Mouse (Mus musculus): Measurements from ENCODE around the gene Ank2. TPM values are rescaled to one million over a fixed set of nuclear protein-coding genes. Genes with fewer than 3 reads are reported as not detected.
A peak's percentile ranks its signal among the peaks of the same experiment; 100 is the strongest.
"Not testable (repeated sequence)": the region's sequence is repeated elsewhere in the genome, so short reads cannot be mapped to it uniquely, and the experiment has no call there.

Ank2 gene
- polyA plus RNA-seq, 1 experiment from 2014 or later = 118 TPM

GRCm38 (mm10) chr3:127498197-127498741 lies 881 bp downstream of the Ank2 start:
- ATAC-seq (ENCODE audit: low FRiP score) (peak; percentile 81), DNase-seq (ENCODE audit: low spot score) (peak; percentile 54)
- Histone ChIP-seq H3K4me1 (replicated peaks; ENCODE audit: control insufficient read depth, insufficient read depth, low read length) (no peaks in the 10 kb centered on the region; the same call in 1 of the 2 replicates), H3K27me3 (ENCODE audit: control insufficient read depth, insufficient read depth, low read length) (peaks cover 10% of the 10 kb centered on the region; the same call in 1 of the 2 replicates), H3K9me3 (ENCODE audit: control insufficient read depth, low read length) (no peaks in the 10 kb centered on the region), H3K9ac (ENCODE audit: low read depth, low read length) (peak overlapping the region; percentile 88), H3K4me3 (ENCODE audit: low read depth, low read length) (peak overlapping the region; percentile 65), H3K27ac (ENCODE audit: low read depth, low read length) (no peak overlapping the region), H3K4me2 (replicated peaks; ENCODE audit: low read depth, low read length) (peak overlapping the region; percentile 100), H3K36me3 (ENCODE audit: control insufficient read depth, insufficient read depth, low read length) (no peaks in the 10 kb centered on the region)
- WGBS = 3% methylated on average over 19 of the region's 23 CpGs

- ATAC-seq (ENCODE audit: low FRiP score) (no peak), DNase-seq (ENCODE audit: low spot score) (no peak)
- 89% methylated on average over 3 of the region's 3 CpGs for WGBS
- H3K27ac ChIP-seq (ENCODE audit: low read depth, low read length) = no peak overlapping the region
- H3K4me1 ChIP-seq (replicated peaks; ENCODE audit: control insufficient read depth, insufficient read depth, low read length) = no peaks in the 10 kb centered on the region
- no peaks in the 10 kb centered on the region for H3K9me3 ChIP-seq (ENCODE audit: control insufficient read depth, low read length)
- no peak overlapping the region for H3K9ac ChIP-seq (ENCODE audit: low read depth, low read length)
- no peaks in the 10 kb centered on the region for H3K27me3 ChIP-seq (ENCODE audit: control insufficient read depth, insufficient read depth, low read length)
- no peak overlapping the region for H3K4me2 ChIP-seq (replicated peaks; ENCODE audit: low read depth, low read length)
- H3K36me3 ChIP-seq (ENCODE audit: control insufficient read depth, insufficient read depth, low read length) = no peaks in the 10 kb centered on the region
- no peak overlapping the region for H3K4me3 ChIP-seq (ENCODE audit: low read depth, low read length)
Measured at GRCm38 (mm10) chr3:127492663-127493062, 6.5 kb downstream of the Ank2 start.

GRCm38 (mm10) chr3:127487302-127487701 lies 11.8 kb downstream of the Ank2 start:
- DNase-seq (ENCODE audit: low spot score) = no peak
- Histone ChIP-seq H3K4me3 (ENCODE audit: low read depth, low read length) (no peak overlapping the region), H3K9ac (ENCODE audit: low read depth, low read length) (no peak overlapping the region), H3K27ac (ENCODE audit: low read depth, low read length) (no peak overlapping the region), H3K36me3 (ENCODE audit: control insufficient read depth, insufficient read depth, low read length) (no peaks in the 10 kb centered on the region), H3K9me3 (ENCODE audit: control insufficient read depth, low read length) (no peaks in the 10 kb centered on the region), H3K27me3 (ENCODE audit: control insufficient read depth, insufficient read depth, low read length) (no peaks in the 10 kb centered on the region), H3K4me2 (replicated peaks; ENCODE audit: low read depth, low read length) (no peak overlapping the region), H3K4me1 (replicated peaks; ENCODE audit: control insufficient read depth, insufficient read depth, low read length) (no peaks in the 10 kb centered on the region)
- 80% methylated on average over 7 of the region's 7 CpGs for WGBS
- ATAC-seq (ENCODE audit: low FRiP score) = no peak

- no peaks in the 10 kb centered on the region for H3K9me3 ChIP-seq (ENCODE audit: control insufficient read depth, low read length)
- 71% methylated on average over 10 of the region's 10 CpGs for WGBS
Measured at GRCm38 (mm10) chr3:127485174-127485573, 14.0 kb downstream of the Ank2 start.

GRCm38 (mm10) chr3:127481658-127482057 lies 17.5 kb downstream of the Ank2 start:
- ATAC-seq (ENCODE audit: low FRiP score) (no peak), DNase-seq (ENCODE audit: low spot score) (no peak)

More at GRCm38 (mm10) chr3:127485174-127485573, 14.0 kb downstream of the Ank2 start:
- Histone ChIP-seq H3K36me3 (ENCODE audit: control insufficient read depth, insufficient read depth, low read length) (no peaks in the 10 kb centered on the region), H3K9ac (ENCODE audit: low read depth, low read length) (no peak overlapping the region), H3K27me3 (ENCODE audit: control insufficient read depth, insufficient read depth, low read length) (no peaks in the 10 kb centered on the region), H3K4me1 (replicated peaks; ENCODE audit: control insufficient read depth, insufficient read depth, low read length) (no peaks in the 10 kb centered on the region), H3K4me3 (ENCODE audit: low read depth, low read length) (no peak overlapping the region), H3K27ac (ENCODE audit: low read depth, low read length) (no peak overlapping the region), H3K4me2 (replicated peaks; ENCODE audit: low read depth, low read length) (no peak overlapping the region)
- ATAC-seq (ENCODE audit: low FRiP score) = no peak
- DNase-seq (ENCODE audit: low spot score) = no peak

GRCm38 (mm10) chr3:127480369-127480768 lies 18.8 kb downstream of the Ank2 start:
- not testable (repeated sequence) for H3K36me3 ChIP-seq (ENCODE audit: control insufficient read depth, insufficient read depth, low read length); DNase-seq (ENCODE audit: low spot score); ATAC-seq (ENCODE audit: low FRiP score); H3K4me2 ChIP-seq (replicated peaks; ENCODE audit: low read depth, low read length); H3K4me1 ChIP-seq (replicated peaks; ENCODE audit: control insufficient read depth, insufficient read depth, low read length); H3K27ac ChIP-seq (ENCODE audit: low read depth, low read length); H3K9ac ChIP-seq (ENCODE audit: low read depth, low read length); H3K27me3 ChIP-seq (ENCODE audit: control insufficient read depth, insufficient read depth, low read length); H3K9me3 ChIP-seq (ENCODE audit: control insufficient read depth, low read length); H3K4me3 ChIP-seq (ENCODE audit: low read depth, low read length)
- WGBS = 88% methylated on average over 5 of the region's 5 CpGs

More at GRCm38 (mm10) chr3:127481658-127482057, 17.5 kb downstream of the Ank2 start:
- Histone ChIP-seq H3K9ac (ENCODE audit: low read depth, low read length) (no peak overlapping the region), H3K27me3 (ENCODE audit: control insufficient read depth, insufficient read depth, low read length) (no peaks in the 10 kb centered on the region), H3K4me3 (ENCODE audit: low read depth, low read length) (no peak overlapping the region), H3K4me1 (replicated peaks; ENCODE audit: control insufficient read depth, insufficient read depth, low read length) (no peaks in the 10 kb centered on the region), H3K9me3 (ENCODE audit: control insufficient read depth, low read length) (no peaks in the 10 kb centered on the region), H3K4me2 (replicated peaks; ENCODE audit: low read depth, low read length) (no peak overlapping the region), H3K36me3 (ENCODE audit: control insufficient read depth, insufficient read depth, low read length) (no peaks in the 10 kb centered on the region), H3K27ac (ENCODE audit: low read depth, low read length) (no peak overlapping the region)
- 69% methylated on average over 6 of the region's 6 CpGs for WGBS

GRCm38 (mm10) chr3:127474115-127474514 lies 25.0 kb downstream of the Ank2 start:
- 80% methylated on average over 6 of the region's 6 CpGs for WGBS
- Histone ChIP-seq H3K9me3 (ENCODE audit: control insufficient read depth, low read length) (no peaks in the 10 kb centered on the region), H3K4me2 (replicated peaks; ENCODE audit: low read depth, low read length) (no peak overlapping the region), H3K4me3 (ENCODE audit: low read depth, low read length) (no peak overlapping the region), H3K4me1 (replicated peaks; ENCODE audit: control insufficient read depth, insufficient read depth, low read length) (no peaks in the 10 kb centered on the region), H3K27ac (ENCODE audit: low read depth, low read length) (no peak overlapping the region), H3K9ac (ENCODE audit: low read depth, low read length) (no peak overlapping the region), H3K27me3 (ENCODE audit: control insufficient read depth, insufficient read depth, low read length) (no peaks in the 10 kb centered on the region), H3K36me3 (ENCODE audit: control insufficient read depth, insufficient read depth, low read length) (no peaks in the 10 kb centered on the region)
- DNase-seq (ENCODE audit: low spot score) (no peak), ATAC-seq (ENCODE audit: low FRiP score) (no peak)

- no peaks in the 10 kb centered on the region for H3K4me1 ChIP-seq (replicated peaks; ENCODE audit: control insufficient read depth, insufficient read depth, low read length)
- ATAC-seq (ENCODE audit: low FRiP score) = no peak
Measured at GRCm38 (mm10) chr3:127469164-127469752, 29.9 kb downstream of the Ank2 start.

GRCm38 (mm10) chr3:127468569-127468968 lies 30.6 kb downstream of the Ank2 start:
- no peaks in the 10 kb centered on the region for H3K36me3 ChIP-seq (ENCODE audit: control insufficient read depth, insufficient read depth, low read length)
- H3K4me2 ChIP-seq (replicated peaks; ENCODE audit: low read depth, low read length) = no peak overlapping the region
- H3K4me3 ChIP-seq (ENCODE audit: low read depth, low read length) = no peak overlapping the region
- no peak for DNase-seq (ENCODE audit: low spot score)
- no peaks in the 10 kb centered on the region for H3K27me3 ChIP-seq (ENCODE audit: control insufficient read depth, insufficient read depth, low read length)
- H3K4me1 ChIP-seq (replicated peaks; ENCODE audit: control insufficient read depth, insufficient read depth, low read length) = no peaks in the 10 kb centered on the region
- no peak for ATAC-seq (ENCODE audit: low FRiP score)
- H3K9ac ChIP-seq (ENCODE audit: low read depth, low read length) = no peak overlapping the region
- WGBS = 90% methylated on average over 8 of the region's 8 CpGs
- H3K27ac ChIP-seq (ENCODE audit: low read depth, low read length) = no peak overlapping the region
- no peaks in the 10 kb centered on the region for H3K9me3 ChIP-seq (ENCODE audit: control insufficient read depth, low read length)

More at GRCm38 (mm10) chr3:127469164-127469752, 29.9 kb downstream of the Ank2 start:
- H3K27me3 ChIP-seq (ENCODE audit: control insufficient read depth, insufficient read depth, low read length) = no peaks in the 10 kb centered on the region
- 74% methylated on average over 4 of the region's 4 CpGs for WGBS
- H3K36me3 ChIP-seq (ENCODE audit: control insufficient read depth, insufficient read depth, low read length) = no peaks in the 10 kb centered on the region
- no peak for DNase-seq (ENCODE audit: low spot score)
- no peak overlapping the region for H3K27ac ChIP-seq (ENCODE audit: low read depth, low read length)
- H3K4me3 ChIP-seq (ENCODE audit: low read depth, low read length) = no peak overlapping the region
- H3K9me3 ChIP-seq (ENCODE audit: control insufficient read depth, low read length) = no peaks in the 10 kb centered on the region
- no peak overlapping the region for H3K9ac ChIP-seq (ENCODE audit: low read depth, low read length)
- H3K4me2 ChIP-seq (replicated peaks; ENCODE audit: low read depth, low read length) = no peak overlapping the region

All from hindbrain, embryonic 11.5 days (tissue).